Mouse (Mus musculus) bone marrow macrophage, adult 2 months (primary cell): ENCODE data around the gene Taf4. TPM values are rescaled to one million over a fixed set of nuclear protein-coding genes. Genes with fewer than 3 reads are reported as not detected.

Experiments
- H3K27ac ChIP-seq: 2 replicates; pipeline ENCODE4 v1.5.1; 2012; ENCODE audit warnings: low read depth, low read length; ENCODE audit not compliant: insufficient read depth
- H3K4me1 ChIP-seq: 2 replicates; pipeline ENCODE4 v1.6.1; 2012; ENCODE audit warnings: low read length; ENCODE audit not compliant: control insufficient read depth, insufficient read depth
- H3K4me3 ChIP-seq: 2 replicates; pipeline ENCODE4 v1.5.1; 2012; ENCODE audit warnings: mild to moderate bottlenecking, low read length, moderate library complexity; ENCODE audit not compliant: insufficient read depth
- CTCF ChIP-seq: IDR thresholded peaks from 2 replicates; pipeline ENCODE4 v1.5.1; 2012; ENCODE audit warnings: low read depth, mild to moderate bottlenecking, low read length, moderate library complexity
- POLR2A ChIP-seq: IDR thresholded peaks from 2 replicates; pipeline ENCODE4 v1.6.1; 2012; ENCODE audit warnings: mild to moderate bottlenecking, low read depth, low read length, borderline replicate concordance
- polyA plus RNA-seq: library from polyadenylated mRNA; stranded (reverse); fragments of >200 nt; gene quantifications from 2 replicates; pipeline ENCODE4 v1.2.4, GENCODE M21; 2012; ENCODE audit not compliant: missing spikeins, insufficient read depth, insufficient read length

Gene Taf4
- polyA plus RNA-seq, 1 experiment: 16.8 TPM

DNA sequence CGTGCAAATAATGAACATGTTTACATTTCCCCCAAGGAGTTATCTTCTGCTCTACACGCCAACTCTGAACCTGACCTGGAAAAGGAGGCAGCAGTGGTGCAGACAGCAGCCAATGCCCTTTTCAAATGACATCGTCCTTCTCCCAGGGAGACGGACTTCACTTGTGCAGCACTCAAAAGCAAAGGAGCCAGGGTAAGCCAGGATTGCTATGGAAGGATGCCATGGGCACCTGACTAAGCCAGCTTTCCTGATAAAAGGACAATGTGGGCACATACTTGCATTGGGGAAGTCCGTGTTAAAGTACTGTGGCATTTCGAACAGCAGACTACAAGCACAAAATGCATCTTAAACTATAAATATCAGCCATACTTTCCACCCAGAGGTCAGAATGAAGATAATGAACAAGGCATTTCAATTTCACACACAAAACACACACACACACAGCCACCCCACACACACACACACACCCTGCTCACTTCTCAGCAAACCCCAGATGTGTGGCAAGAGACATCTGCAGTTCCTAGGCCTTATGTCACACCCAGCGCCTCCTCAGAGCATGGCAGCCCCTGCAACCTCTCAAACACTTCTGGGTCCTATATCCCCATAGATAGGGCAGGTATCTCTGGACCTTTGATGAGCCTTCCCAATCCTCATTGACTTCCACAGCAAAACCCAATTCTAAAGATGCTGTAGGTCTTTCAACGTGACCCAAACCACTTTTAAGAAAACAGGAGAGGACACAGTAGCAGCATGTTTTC, 2.4 kb downstream of the Taf4 start:
- Histone ChIP-seq H3K4me1 (peaks cover 39% of the 10 kb centered on the region), H3K4me3 (no peak overlapping the region)

DNA sequence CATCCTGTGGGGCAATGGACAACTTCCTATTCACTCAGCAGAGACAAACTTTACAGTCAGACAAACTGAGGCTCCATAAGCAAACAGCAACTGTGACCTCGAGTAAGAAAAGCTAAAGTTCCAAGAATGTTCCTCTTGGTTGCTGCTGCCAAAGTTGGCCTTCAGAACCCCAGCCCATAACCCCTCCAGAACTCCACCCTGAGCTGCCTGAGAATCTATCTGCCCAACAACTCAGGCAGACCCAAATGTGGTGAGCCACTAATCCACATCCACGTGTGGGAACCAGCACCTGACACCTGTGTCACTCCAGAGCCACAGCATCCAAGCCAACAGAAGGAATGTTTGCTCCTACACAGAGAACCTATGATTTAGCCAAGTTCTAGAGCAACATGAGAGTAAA, 4.0 kb downstream of the Taf4 start:
- TF ChIP-seq CTCF (no peak), POLR2A (no peak)
- H3K4me1 ChIP-seq: peaks cover 33% of the 10 kb centered on the region

More for the DNA sequence above, 2.4 kb downstream of the Taf4 start:
- no peak overlapping the region for H3K27ac ChIP-seq
- no peak for TF ChIP-seq CTCF
- TF ChIP-seq POLR2A: no peak

DNA sequence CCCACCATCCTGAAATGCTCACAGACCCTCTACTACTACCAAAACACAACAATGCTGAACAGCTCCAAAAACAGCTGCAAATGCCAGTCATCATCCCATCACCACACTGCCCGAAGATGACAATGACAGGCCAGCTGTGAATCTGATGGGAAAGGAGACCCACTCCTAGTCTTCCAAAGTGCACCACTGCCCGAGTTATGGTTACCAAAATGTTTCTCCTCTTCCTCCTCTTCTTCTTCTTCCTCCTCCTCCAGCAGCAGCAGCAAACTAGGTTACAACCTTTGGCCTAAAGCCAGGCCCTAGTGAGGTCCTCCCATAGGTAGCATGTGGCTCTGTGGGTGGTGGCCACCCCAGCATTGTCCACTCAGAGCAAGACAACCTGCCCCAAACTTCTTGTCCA, 4.6 kb downstream of the Taf4 start:
- no peak overlapping the region for H3K27ac ChIP-seq
- peaks cover 37% of the 10 kb centered on the region for H3K4me1 ChIP-seq
- H3K4me3 ChIP-seq: no peak overlapping the region
- TF ChIP-seq CTCF: no peak
- TF ChIP-seq POLR2A: no peak

More for the DNA sequence above, 4.0 kb downstream of the Taf4 start:
- no peak overlapping the region for H3K4me3 ChIP-seq
- H3K27ac ChIP-seq: no peak overlapping the region

DNA sequence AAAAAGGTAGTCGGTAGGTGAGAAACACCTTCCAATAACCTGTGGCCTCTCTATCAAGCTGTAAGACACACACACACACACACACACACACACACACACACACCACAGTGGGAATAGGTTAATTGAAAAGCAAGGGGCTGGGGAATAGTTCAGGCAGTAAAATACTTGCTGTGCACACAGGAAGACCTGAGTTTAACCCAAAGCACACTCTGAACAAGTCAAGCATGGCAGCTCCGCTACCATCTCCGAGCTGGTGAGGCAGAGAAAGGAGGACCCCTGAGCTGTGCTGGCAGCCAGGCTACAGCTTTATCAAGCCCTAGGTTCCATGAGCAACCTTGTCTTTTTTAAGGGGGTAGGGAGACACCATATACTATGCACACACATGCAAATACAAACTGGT, 7.3 kb downstream of the Taf4 start:
- Histone ChIP-seq H3K4me1 (peaks cover 53% of the 10 kb centered on the region), H3K4me3 (no peak overlapping the region), H3K27ac (no peak overlapping the region)
- TF ChIP-seq CTCF (no peak), POLR2A (no peak)

DNA sequence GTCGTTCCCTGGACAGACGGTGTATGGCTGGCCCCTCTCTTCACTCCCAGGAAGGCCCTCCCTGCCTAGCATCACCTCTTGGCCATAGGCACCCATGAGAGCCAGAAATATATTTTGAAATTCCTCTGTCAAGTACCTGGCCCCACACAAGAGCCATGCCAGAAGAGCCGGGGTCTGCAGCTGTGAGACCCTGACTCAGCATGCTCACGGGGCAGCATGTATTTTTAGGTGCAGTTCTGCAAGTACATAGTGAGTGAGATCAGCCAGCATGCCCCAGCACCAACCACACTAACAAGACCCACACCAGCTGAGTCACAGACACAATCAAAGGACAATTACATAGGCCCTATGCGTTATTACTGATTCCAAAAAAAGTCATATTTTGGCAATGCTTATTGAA, 8.8 kb downstream of the Taf4 start:
- H3K4me3 ChIP-seq: no peak overlapping the region
- peaks cover 48% of the 10 kb centered on the region for H3K4me1 ChIP-seq
- TF ChIP-seq CTCF: no peak
- no peak for TF ChIP-seq POLR2A

DNA sequence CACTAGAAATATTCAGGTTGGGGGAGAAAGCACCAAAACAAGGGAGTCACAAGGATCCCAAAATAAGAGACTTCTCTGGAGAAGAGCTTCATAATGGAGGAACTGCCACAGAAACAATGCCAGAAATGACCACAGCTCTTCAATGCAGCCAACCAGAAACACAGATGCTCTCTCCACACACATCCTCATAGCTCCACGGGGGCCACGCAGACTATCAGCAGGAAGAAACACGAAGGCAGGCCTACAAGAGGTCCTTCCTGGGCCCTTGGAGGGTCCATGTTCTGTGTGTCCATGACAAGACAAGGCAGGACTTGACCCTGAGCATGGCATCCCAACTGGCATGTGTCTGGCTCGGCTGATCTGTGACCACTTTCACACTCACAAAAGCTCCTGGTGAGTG, 15.0 kb downstream of the Taf4 start:
- H3K4me1 ChIP-seq: peaks cover 46% of the 10 kb centered on the region
- no peak overlapping the region for H3K27ac ChIP-seq
- TF ChIP-seq CTCF (no peak), POLR2A (no peak)
- no peak overlapping the region for H3K4me3 ChIP-seq

More for the DNA sequence above, 8.8 kb downstream of the Taf4 start:
- H3K27ac ChIP-seq: no peak overlapping the region

DNA sequence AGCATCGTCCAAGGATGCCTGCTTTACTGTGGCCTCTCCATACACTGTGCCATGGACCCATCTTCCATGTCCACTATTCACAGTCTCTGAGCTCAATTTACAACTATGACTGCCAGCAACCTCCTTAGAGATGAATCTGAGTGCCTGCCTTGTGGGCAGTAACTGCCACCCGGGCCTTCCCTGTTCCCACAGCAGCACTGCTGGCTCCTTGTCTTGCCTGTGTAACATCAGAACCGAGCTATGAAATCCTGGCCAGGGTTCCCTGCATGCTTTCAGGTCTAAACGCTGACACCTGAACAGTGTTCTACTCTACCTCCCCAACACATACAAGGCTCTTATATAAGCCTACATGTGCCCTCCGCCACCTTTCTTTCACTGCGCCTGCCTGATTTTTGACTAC, 16.1 kb downstream of the Taf4 start:
- TF ChIP-seq POLR2A (no peak), CTCF (no peak)
- H3K27ac ChIP-seq: no peak overlapping the region
- peaks cover 43% of the 10 kb centered on the region for H3K4me1 ChIP-seq
- no peak overlapping the region for H3K4me3 ChIP-seq

DNA sequence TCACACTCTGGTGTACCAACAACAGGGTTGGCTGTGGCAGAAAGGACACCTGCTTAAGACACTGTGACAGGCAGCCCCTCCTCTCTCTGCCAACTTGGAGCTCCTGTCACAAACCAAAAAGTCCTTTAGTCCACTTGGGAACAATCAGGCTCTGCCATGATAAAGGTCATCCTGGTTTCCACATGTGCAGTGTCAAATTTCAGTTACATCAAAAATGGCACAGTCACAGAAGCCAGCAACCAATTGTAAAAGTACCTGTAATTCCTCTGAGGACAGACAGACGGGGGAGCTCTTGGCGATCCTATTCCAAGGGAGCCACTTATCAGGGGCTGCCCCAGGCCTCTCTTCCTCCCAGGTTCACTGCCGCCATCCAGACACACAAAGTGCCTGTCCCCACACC, 17.1 kb downstream of the Taf4 start:
- TF ChIP-seq CTCF (no peak), POLR2A (no peak)
- H3K4me1 ChIP-seq: peaks cover 43% of the 10 kb centered on the region
- H3K27ac ChIP-seq: no peak overlapping the region
- H3K4me3 ChIP-seq: no peak overlapping the region

DNA sequence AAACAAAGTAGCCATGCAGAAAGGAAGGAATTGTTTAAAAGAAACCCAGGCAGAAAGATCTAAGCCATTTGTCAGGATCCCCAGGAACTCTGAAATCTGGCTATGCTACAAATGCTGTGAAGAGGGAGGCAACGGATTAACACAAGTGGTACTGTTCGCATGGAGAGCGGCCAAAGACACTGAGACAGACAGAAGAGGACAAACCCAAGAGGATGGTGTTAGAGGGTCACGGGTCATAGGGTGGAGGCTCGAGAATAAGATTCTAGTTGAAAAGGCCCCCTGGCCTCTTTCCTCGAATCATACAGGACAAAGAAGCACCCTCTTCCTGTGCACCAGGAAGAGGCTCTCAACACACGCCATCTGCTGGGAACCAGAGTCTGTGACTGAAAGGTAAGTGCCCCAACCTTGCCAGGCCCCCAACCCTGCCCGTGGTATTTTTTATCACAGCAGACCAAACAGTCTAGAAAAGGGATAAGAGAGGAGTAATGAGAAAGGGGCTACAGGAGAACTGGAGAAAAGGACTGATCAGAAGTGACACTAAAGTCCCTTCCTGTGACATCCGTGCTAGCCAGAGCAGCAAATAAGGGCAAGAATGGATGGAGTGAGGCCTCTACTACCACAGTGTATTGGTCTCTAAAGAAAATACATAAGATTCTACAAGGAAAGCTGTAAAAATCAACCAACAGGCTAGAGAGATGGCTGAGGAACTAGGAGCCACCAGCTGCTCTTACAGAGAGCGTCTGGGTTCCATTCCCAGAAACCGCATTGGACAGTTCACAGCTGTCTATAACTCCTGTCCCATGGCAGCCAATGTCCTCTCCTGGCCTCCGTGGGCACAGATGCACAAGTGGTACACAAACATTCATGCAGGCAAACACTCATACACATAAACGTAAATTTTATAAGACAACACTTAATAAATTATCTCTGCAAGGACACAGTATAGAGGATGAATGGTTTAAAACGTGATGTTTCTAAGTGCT, 24.6 kb downstream of the Taf4 start:
- peaks cover 37% of the 10 kb centered on the region for H3K4me1 ChIP-seq
- H3K4me3 ChIP-seq: no peak overlapping the region
- H3K27ac ChIP-seq: no peak overlapping the region
- TF ChIP-seq CTCF: no peak
- no peak for TF ChIP-seq POLR2A

DNA sequence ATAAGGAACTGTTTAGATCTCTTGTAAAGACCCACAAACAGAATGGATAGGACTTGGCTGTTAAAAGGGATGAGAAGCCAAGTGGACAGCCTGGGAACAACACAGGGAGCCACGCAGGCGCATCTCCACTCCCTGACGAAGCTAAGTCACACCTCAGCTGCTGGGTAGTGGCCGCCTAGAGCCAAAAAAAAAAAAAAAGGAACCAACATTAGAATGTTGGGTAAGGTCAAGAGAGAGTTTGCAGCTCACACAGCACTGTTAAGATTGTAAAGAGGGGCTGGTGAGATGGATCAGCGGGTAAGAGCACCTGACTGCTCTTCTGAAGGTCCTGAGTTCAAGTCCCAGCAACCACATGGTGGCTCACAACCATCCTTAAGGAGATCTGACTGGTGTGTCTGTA, 27.6 kb downstream of the Taf4 start:
- no peak overlapping the region for H3K27ac ChIP-seq
- TF ChIP-seq POLR2A (no peak), CTCF (no peak)

More for the DNA sequence above, 27.6 kb downstream of the Taf4 start:
- H3K4me3 ChIP-seq: no peak overlapping the region
- H3K4me1 ChIP-seq: peaks cover 23% of the 10 kb centered on the region
